Mouse (Mus musculus) erythroblast, embryonic 14.5 days (primary cell): Measurements from ENCODE around the gene Vps52.

ENCODE experiments used
- GATA1 ChIP-seq: IDR thresholded peaks from 2 replicates; pipeline ENCODE4 v1.6.1; 2012; ENCODE audit warnings: low read length, inconsistent platforms, mixed read lengths
- TAL1 ChIP-seq: IDR thresholded peaks from 3 replicates; pipeline ENCODE4 v1.6.1; 2012; ENCODE audit warnings: low read length, inconsistent platforms, mixed read lengths

DNA sequence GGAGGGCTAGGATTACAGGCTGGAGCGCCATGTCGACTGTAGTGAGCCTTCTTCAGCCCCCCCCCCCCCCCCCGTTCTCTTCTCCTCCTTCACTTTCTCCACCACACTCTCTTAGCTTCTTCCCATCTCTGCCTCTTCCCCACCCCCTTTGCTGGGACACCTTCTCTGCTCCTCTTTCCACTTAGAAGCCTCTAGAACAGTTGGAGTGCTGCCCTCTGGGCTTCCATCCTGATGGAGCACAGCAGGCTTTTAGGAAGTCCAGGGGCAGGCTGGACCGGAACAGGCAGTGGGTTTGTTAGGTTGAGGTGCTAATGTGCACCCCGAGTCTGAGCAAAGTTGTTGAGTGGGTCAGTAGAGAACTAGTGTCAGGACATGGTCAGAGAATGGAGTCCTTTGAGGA is 54.5 kb downstream of the Vps52 start:
- TF ChIP-seq GATA1, result no peak
- no peak for TF ChIP-seq TAL1
